Mouse (Mus musculus) bone marrow macrophage, adult 2 months (primary cell): ENCODE results near the gene Lmnb2.

Experiments used
- CTCF ChIP-seq: IDR thresholded peaks from 2 replicates; pipeline ENCODE4 v1.5.1; 2012; ENCODE audit warnings: low read depth, mild to moderate bottlenecking, low read length, moderate library complexity
- POLR2A ChIP-seq: IDR thresholded peaks from 2 replicates; pipeline ENCODE4 v1.6.1; 2012; ENCODE audit warnings: mild to moderate bottlenecking, low read depth, low read length, borderline replicate concordance

- TF ChIP-seq POLR2A = no peak
- TF ChIP-seq CTCF = no peak
These were observed 3.8 kb downstream of the Lmnb2 start for GRCm38 (mm10) chr10:80914253-80914656.
